Mouse (Mus musculus) adrenal gland, postnatal 36 days (tissue): ENCODE measurements around the gene Slco3a1. TPM values are rescaled to one million over a fixed set of nuclear protein-coding genes. Genes with fewer than 3 reads are reported as not detected.

ENCODE experiments used
- DNase-seq, 2 experiments: peaks; one replicate each; pipeline ENCODE4 v3.0.0; 2021; ENCODE audit warnings: mixed read lengths in 1 of 2
- total RNA-seq, 2 experiments: library from RNA; stranded (reverse); gene quantifications; 2 replicates each; pipeline ENCODE4 v1.2.3; 2021

Gene Slco3a1
- total RNA-seq, 2 experiments from 2014 or later, result 26.8 to 34.7 TPM

DNA sequence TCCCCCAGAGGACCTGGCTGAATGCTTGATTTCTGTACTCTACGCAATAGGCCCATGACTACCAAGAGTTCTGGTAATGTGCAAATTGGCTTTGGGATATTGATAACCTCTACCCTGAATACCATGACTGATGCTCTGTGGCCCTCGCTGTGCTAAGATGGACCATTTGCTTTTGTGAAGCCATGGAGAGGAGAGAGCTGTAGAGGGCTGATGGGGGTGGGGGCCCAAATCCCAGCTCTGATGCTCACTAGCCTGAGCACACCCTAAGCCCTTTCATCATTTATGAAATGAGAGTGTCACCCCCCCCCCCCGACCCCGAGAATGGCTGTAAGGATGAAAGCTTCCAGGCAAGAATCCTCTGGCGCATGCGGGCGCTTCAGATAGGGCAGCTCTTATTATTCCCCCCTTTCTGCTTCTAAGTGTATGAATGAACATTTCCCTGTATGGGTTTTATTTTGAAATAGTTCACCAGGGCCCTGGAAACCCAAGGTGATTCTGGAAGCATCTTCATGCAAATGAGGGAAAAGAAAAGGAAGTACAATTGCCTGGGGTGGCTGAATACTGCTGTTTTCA lies 206.2 kb downstream of the Slco3a1 start:
- no peak for DNase-seq

DNA sequence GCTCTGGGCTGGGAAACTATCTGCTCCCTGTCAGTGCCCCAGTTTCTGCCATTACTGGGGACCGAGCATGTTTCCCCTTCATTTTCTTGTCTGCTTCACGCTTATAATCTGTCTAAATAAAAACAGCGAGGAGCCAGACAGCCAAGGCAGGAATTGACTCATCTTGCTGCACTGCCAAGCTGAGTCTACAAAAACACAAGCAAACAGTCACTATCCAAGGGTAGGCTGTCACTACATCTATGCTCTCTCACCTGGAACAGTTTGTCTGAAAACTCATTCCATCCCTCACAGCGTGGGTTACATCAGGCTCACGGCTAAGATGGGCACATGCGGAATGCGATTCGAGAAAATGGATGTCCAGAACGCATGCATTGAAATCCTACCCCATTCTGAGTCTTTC lies 207.6 kb downstream of the Slco3a1 start:
- no peak for DNase-seq

DNA sequence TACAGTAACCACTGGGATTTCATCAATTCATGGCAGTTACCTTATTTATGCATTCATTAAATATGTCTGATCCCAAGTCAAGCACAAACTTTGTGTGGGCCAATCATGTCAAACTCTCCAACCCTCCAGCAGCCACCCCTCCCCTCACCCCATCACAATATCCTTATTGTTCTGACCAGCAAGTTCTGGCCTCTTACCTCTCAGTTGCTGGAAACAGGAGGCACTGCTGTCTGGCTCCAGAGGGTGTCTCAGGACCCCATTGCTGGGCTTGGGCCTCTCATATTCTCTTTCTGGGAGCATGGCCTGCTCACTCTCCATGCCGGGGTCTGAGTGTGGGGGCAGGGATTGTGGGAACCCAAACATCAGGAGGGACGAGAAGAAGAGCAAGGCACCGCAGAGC lies 208.1 kb downstream of the Slco3a1 start:
- no peak for DNase-seq

DNA sequence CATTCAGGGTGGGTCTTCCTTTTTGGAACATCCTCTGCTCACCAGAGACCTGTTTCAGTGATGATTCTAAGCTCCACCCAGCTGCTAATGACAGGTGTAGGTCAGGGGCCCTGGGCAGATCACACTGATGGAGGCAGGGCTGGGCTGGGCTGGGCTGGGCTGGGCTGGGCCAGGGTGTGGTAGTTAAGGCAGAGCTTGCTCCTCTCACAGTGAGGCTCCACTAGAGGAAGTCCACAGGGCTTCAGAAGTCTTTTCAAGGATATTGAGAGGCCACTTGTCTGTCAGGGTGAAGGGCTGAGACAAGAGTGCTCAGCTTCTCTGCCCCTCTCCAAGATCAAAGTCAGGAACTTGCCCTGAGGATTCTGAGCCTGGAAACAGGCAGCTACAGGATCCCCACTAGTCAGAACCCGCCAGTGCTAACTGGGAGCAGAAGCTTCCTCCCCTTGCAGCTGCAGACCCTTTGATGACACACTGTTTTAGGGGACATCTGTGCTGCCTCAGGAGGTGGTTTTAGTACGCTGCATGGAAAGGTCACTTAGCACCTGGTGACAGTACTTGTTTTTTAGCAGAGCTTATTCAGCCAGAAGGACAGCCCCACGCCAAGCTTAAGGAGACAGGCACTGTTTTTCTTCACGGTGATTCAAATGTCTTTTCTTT lies 213.3 kb downstream of the Slco3a1 start:
- DNase-seq, result no peak

DNA sequence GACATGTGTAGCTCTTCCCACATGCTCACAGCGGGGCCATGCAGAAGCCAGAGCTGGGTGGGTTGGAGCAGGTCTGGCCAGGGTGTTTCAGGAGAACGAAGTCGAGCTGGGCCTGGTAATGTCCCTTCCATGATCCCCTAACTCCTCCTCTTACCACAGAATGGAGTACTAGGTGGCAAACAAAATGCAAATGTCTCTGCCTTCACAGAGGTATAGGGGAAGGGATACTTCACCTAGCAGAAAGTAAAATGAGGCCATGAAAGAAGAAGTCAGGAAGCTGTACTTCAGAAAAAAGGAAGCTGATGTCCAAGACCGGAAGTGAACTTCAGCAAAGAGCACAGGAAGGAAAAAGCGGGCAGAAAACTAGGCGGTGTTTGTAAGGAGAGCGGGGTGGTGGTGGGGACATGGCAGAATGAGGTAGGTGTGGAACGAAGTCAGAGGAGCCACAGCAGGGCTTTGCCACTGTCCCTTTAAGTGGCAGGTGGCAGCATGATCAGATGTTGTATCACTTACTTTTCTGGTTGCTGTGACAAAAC lies 214.1 kb downstream of the Slco3a1 start:
- no peak for DNase-seq

DNA sequence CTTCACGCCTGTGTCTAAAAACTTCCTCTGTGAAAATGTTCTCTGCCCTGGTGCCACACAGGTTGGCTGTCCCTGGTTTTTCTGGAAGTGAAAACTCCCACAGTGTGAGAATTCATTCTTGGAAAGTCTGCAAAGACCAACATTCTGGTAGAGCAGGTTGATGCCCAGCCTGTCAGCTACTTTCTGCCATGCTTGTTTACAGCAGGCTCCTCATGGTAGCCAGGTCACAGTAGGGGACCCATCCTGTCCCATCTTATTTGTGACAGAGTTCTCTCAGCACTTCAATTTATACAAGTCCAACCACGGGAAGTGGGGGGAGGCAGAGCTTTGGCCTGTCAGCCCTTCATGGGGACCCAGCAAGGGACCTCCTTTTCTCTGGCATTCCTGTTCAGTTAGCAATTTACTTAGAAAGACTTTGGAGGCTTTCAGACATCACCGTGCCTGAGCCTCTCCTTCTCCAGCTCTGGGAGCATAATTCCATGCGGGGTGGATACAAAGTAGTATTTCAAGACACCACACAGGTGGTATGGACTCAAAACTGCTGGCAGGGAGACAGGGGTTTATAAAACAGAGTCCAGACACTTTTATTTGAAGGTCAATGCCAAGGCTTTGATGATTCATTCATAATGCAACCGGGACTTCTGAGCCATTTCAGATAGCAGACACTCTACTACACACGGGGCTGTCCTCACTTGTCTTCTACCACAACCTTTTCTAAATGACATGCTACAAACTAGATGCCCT lies 216.7 kb downstream of the Slco3a1 start:
- peak in 1 of 2 experiments; percentile 28 for DNase-seq

DNA sequence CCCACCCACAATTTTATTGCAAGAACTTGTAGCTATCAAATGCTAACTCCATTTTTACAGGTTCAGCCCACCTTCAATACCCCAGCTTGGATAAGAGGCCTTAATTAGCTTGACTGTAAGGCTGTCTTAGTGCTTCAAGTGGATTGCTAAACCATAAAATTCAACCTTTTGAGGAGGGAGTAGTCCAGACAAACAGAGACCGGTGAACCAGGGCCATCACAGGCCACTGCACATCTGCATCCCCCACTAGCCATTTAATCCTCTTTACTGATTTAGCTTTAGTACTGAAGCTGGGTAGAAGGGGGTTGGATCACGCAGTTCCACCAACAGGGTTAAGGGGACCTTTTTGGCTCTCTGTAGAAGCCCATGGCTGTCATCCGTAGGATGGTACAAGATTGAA lies 222.3 kb downstream of the Slco3a1 start:
- DNase-seq, result no peak

DNA sequence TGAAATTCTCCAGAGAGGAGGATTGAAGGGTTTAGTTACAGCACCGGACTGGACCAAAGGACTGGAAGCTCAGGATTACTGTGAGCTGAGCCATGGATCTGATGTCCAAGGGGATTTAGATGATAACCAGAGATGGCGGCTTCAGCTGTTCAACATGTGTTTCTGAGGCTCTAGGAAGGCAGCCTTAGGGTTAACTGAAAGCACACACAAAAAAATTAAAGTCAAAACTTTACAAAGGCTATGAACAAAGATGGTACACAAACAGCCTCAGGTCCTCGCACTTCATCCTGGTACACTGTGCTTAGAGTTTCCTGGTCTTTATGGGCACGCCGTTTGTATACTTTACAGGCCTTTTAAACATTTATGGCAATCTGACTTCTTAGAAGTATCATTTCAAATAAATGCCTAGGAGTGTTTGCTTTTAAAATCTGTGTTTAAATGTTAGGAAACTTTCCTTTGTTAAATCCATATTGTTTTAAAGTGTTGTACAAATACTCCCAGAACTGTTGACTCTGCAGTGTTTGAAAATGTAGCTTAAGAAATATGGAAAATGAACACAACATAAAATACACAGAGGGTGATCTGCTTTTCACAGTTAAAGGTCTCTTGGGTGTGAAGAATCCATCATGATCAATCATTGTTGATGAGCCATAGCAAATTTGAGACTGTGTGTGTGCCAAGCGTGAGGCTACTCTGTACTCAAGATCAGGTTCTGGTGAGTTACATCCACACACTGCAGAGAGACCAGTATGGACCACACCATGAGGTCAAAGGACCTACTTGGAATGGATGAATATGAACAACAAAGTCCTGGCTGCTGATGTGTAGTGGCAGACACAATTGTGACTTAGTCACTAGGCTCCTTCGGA lies 223.5 kb downstream of the Slco3a1 start:
- no peak for DNase-seq

DNA sequence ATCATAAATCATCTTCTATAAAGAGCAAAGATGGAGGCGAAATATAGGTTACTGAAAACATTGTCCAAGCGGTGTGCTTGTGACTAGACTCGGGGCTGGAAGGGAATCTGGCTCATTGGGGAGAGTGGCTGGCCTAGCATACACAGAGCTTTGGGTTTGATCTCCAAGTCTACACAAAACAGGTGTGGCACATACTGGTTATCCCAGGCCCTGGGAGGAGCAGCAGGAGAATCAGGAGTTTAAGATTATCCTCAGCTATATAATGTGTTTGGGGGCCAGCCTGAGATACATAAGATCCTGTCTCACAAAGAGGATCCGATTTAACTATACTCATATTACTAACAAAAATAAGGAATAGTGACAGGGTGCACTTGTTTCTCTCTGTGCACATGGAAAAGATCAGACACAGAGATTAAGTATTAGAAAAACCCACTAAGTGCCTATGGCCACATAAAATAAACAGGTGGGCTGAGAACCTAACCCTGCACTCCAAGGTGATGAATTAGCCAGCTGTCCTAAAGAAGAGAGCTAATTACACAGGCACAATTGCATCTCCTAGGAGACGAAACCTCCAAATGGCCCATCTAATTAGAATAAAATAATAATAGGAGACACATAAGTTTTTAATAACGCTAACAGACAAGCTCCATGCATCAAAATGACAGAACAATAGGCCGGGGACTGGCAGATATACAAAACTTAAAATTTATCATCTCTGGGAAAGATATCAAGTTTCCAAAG lies 224.3 kb downstream of the Slco3a1 start:
- DNase-seq, result no peak

DNA sequence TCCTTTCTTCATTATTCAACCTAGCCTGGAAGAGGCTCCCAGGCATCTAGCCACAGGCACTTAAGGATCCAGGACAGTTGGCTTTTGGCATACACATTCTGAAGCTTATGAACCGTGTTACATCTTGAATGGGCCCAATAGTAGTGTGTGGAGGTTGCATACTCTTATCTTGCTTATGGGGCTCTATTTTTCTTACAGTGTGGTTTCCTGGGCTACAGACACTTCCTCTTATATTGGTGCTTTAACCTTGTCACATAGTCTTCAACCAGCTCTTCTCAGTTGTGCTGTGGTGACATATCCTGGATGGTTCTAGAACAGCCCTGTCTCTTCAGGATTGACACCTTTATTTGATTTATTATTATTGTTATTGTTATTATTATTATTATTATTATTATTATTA lies 225.6 kb downstream of the Slco3a1 start:
- no peak for DNase-seq

DNA sequence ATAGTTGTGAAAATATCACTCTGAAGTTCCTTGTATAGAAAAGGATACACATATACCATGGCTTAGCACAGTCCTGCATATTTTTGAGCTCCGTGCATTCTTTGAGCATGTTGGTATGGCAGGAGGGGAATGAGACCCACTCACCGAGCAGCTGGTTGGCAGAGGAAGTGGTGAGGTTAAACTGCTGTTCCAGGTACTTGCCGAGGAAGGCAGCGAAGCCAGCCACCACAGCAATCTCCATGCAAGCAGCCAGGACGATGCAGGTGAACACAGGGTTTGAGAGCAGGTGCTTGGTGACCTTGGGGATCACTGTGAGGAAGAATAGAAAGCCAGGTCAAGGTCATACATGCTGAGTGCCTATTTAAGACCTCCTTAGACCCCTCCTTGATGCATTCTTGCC lies 226.9 kb downstream of the Slco3a1 start:
- DNase-seq, result no peak

DNA sequence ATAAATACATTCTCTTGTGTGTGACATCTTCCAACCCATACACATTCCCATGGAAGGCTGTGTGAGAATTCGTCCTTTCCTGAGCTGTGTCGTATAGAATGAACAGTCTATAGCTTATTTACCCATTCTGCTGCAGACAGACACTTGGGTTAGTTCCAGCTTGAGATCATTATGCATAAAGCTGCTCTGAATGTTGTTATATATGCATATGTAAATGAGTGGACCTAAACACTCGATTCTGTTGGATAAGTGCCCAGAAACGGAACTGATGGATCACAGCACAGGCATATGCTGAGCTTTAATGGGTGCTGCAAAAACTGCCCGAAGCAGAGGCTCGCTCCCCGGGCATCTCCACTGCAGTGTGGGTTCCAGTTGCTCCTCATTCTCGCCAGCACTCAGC lies 229.5 kb downstream of the Slco3a1 start:
- no peak for DNase-seq

DNA sequence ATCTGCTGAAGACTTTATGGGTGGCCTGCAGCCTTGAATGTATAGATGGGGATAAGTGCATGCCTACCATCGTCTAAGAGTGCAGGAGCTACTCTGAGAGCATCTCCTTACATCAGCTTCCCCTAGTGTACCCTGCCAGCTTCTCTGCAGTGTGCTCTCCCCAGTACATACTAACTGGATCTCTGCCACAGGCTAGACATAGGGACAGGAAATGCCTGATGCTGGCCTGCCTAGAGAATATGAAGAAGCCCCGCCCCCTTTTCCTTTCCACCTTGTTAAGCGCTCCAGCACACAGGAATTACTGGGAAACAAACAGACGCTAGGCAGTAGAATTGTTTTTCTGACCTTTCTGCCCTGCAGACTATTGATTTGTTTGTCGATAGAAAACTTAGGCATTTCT lies 230.9 kb downstream of the Slco3a1 start:
- peak in 1 of 2 experiments; percentile 37 for DNase-seq

DNA sequence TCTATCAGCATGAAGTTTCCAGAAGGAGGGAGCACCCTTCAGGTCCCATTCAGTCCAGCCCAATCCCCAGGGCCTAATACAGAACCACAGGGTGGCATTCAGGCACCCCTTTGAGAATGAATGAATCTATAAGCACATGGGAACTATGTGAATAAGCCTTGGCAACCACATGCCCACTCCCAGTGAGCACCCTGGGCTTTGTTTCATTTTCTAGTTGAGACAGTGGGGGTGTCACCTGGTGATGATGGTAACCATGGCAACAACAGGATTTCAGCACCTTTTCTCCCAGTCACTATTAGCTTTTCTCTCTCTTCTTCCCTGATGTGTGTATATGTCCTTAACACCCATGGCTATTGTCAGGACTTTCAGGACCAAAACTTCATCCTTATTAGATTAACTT lies 231.4 kb downstream of the Slco3a1 start:
- DNase-seq, result no peak

DNA sequence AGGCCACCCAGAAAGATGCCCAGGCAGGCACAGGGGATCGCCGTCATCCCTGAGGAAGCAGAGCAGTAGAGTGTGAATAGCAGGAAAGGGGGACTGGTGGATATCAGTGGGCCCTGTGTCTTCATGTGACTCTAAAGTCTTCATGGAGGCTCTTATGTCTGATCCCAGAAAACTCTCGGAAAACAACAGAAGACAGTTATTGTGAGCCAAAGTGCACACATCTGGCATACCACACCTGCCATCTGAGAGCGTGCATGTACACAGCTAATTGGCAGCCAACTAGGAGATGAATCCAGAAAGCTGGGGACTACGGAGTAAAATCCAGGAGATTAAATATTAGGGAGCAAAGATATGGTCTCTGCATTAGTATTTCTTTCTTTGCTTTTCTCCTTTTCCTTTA lies 233.9 kb downstream of the Slco3a1 start:
- no peak for DNase-seq

DNA sequence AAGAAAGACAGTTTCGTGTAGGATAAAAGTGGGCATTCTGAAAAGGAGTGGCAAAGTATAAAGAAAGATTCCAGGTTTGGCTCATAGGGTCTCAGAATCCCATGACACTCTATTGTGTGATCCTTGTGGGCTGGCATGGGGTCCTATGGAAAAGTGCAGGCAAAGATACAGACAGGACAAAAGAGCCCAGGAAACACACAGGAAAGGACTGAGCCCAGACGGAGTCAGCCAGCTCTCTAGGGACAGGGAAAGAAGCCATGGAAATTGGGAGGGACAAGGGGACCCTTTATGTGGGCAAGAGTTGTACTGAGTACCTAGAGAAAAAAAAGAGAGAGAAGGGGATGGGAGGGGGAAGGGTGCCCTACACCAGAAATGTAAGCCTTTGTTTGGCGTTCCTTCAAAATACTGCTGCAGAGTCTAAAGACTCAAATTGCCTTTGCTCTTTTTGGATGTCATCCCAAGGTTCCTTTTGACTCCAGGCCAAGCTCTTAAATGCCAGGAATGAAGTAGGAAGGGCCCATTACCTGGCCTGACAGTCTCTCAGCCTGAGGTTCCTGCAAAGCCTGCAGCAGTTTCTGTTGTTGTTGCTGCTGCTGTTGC lies 238.6 kb downstream of the Slco3a1 start:
- peak; percentile 64 to 68 for DNase-seq

DNA sequence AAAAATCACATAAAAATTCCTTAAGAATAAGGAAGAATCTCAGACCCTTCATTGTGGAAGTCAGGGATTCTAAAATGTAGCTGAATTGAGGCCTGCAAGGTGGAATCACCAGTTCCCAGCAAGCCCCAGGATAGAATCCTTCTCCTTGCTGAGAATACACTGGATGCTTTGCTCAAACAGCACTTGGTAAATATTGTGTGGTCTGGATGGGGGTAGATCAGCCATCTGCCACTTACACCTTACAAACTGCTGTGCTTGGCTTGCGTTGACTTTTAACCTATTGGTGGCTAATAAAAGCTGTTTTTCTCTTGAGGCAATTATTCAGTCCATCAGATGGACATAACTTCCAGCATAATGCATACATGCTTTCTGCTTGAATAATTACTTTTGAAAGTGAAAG lies 240.3 kb downstream of the Slco3a1 start:
- no peak for DNase-seq

DNA sequence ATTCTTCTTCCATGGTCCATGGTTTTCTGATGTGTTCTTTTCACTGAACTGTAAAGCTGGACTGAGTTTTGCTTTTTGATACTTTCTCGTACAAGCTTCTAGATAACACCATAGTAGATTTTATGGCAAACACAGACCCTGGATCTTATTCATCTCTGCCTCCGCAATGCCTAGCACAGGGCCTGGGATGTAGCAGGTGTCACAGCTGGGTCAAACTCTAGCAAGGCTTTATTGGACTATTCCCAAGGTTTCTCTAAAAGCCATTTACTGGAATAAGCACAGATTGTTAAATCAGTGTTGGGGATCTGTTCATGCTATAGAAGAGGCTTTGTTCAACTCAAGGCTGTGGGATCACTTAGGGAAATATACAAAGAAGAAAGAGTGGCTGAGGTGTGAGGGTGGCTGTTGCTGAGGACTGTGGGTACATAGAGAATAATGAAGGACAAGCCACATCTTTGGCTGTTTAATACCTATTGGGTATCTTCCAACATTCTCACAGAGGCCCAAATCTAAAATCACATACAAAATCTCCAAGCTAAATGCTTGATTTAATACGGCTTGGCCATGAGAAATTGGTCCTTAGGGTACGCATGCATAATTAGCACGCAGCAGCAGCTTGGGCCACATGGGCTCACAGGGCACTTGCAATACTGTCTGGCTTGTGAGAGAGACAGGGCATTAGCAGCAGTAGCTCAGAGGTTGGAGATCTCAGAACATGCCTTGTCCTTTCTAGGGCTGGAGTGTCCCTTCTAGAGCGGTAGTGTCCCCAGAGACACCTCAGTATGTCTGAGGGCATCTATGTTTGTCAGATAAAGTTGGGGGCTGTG lies 241.1 kb downstream of the Slco3a1 start:
- DNase-seq, result no peak

DNA sequence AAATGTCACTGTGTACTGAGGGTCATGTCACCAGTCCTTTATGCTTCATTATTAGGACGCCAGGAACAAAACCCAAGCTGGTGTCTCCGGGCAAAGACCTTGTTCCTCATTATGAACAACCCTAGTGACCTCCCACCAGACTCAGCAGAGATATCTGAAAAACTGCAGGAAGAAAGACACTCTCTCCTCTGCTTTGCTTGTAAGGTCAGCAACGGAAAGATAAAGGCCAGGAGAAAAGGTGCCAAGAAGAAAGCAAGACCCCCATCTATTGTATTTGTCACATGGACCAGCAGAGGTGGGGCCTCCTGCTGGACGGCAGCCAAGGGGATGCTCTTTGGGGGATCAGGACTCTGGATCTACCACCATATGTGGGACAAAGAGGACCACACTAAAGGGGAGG lies 243.0 kb downstream of the Slco3a1 start:
- no peak for DNase-seq

DNA sequence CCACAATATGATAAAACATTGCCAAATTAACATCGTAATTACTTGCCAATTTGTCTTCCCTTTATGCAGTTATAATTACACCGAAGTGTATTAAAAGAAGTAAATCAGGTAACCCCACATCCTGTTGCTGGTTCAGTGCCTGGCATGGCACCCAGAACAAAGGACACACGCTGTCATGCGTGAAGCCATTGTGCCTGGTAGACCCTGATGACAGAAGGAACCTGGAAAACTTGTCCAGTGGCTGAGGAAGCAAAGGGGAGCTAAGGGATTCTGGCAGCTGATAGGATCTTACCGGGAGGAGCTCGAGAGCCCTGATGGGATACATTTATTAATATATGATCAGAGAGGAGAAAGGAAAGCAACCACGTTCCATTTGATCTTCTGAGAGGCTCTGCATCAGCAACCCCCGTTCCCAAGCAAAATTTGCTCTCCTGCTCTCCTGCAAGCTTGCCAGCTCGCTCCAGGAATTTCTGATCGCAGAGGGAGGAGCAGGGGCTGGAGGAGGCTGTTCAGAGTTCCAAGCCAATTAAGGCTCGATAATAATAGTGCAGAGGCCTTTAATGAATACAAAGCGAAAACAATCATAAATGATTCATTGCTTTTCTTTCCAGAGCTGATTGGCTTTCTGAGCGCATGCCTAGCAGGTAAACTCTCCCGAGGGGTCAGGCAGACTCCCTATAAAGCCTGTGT lies 250.8 kb downstream of the Slco3a1 start:
- DNase-seq, result no peak
